Mouse (Mus musculus) retina, embryonic 14.5 days (tissue): ENCODE data around the gene Arhgap19.

ENCODE experiments used
- DNase-seq: peaks from one replicate; pipeline ENCODE4 v3.0.0-alpha.2; 2015; ENCODE audit warnings: low spot score

Gene Arhgap19

DNA sequence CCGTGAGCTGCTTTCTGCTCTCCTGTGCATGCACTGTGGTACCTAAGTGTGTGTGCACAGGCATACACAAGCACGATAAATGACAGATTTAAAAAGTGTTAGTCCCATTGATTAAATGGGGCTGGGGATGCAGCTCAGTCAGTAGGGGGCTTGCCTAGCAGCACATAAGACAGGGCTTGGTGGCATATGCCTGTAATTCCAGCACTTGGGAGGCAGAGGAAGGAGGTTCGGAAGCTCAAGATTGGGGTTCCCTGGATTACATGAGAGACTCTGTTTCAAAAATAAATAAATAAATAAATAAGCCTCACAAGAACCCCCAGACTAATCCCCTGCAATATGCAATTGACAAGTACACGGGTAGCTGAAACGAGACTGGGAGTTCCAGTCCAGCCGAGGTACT lies 1.4 kb downstream of the Arhgap19 start:
- DNase-seq = no peak

DNA sequence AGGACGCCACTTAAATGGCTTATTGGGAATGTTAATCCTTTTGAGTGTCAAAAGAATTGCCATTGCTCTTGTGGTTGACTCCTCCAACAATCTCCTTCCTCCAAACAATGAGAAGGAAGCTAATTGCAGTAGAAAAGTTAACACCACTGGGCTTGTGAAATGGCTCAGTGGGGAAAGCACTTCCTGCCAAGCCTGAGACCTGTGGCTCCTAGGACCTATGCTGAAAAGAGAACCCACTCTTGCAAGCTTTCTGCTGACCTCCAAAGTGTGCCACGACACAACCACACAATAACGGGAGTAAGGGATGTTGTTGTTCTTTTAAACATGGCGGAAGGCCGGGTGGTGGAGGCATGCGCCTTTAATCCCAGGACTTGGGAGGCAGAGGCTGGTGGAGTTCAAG lies 4.3 kb downstream of the Arhgap19 start:
- no peak for DNase-seq

DNA sequence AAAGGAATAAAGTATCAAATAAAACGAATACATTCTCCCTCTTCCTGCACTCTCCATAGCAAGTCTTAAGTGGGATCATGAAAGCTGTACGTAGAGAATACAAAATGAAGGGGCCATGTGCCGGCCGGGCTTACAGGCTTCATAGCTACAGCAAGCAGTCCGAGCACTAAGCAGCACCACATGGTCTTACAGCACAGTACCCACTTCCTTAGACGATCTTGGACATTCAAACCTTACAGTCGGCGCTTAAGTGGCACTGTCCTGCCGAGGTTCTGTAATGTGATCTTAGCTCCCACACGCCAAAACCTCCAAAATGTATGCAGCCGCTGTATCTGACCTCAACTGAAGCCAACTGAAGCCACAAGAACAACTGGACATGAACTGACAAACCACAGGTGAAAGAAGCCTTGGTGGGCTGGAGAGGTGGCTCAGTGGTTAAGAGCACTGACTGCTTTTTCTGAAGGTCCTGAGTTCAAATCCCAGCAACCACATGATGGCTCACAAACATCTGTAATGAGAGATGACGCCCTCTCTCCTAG lies 5.0 kb downstream of the Arhgap19 start:
- no peak for DNase-seq

DNA sequence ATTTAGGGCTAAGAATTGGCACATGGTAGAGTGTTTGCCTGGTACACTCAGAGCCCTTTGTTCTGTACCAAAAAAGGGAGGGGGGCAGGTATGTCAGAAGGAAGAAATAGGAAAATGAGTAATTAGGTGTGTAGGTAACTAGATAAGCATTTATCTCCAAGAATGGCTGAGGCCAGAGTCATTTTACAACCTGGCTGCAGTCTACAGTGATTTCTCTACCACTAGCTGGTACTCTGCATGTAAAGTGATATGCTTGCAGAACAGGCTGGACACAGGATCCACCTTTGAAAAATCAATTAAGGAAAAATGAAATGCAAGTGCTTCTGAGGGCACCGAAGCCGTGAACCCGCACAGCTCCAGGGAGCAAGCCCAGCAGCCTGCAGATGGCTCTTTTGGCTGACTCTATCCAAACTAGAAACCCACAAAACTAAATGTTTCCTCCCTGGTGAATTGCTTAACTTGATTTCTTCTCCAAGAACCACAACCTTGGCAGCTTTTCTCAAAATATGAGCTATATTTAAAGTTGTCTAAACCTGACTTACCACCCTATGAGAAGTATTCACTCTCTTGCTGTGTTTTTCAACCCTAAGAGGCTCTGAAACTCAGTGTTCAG lies 5.6 kb downstream of the Arhgap19 start:
- DNase-seq = no peak

DNA sequence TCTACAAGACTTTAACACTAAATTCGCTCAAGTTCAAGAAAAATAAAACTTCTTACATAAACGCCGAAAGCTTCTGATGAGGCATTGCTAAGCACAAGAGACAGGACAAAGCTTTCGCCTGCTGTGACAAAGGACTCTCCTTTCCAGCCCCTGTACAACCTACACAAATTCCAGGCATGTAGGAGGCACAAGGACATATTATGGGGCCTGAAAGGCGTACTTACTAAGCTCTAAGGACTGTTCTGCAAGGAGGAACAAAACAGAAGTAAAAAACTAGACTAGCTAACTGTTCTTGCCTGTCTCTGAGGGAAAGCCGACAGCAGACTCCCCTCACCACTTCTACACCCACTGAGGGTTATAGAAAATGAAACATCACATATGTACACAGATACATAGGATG lies 6.9 kb downstream of the Arhgap19 start:
- peak; percentile 60 for DNase-seq

DNA sequence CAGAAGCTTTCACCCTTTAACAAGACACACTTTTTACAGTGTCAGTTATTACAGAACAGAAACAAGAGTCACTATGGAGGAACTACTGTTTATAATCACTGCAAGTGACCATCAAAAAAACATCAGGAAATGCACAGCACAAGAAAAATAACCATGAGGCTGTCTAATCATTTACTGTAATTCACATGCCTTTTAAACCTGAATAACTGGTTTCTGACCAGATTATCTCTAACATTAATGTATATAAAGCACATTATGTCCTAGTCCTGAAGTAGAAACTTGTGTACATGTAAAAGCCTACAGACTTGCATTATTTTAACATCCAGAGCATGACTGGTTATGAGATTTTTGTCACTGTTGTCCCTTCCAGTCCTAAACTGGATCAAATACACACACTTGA lies 7.8 kb downstream of the Arhgap19 start:
- DNase-seq = no peak

DNA sequence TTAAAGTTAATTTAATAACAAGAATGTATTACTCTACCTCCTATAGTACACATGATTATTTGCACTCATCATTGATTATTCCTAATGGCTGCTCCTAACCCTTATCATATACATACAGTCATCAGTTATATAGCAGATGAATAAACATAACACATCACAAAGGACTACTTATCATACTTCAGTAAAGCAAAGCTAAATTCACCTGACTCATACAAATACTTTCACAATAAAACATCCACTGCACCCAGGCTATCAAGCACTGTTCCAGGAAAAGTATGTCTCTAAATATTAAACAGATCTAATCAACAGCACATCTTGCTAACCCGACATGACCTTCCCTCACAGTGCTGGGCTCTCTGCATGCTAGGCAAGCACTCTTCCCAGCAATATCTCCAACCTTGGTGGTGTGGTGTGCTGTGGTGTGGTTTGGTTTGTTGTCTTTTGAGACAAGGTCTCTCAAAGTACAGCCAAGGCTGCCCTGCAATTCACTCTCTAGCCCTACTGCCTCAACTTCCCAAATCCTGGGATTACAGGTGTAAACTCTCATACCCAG lies 8.8 kb downstream of the Arhgap19 start:
- DNase-seq = no peak

DNA sequence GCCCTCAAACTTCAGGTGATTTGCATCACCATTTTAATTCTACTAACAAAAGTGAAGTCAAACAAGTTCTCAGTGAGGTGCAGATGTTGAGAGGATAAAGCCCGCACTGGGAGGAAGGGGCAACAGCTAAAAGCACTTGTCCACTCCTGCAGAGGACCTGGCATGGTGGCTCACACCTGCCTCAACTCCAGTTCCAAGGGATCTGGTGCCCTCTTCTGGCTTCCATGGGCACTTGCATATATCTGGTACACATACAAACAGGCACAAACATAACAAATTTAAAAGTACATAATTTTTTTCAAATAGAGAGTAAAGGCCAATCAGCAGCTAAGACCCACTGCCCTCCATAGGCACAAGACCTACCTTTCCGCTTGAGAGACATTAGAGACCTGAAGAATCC lies 10.5 kb downstream of the Arhgap19 start:
- no peak for DNase-seq

DNA sequence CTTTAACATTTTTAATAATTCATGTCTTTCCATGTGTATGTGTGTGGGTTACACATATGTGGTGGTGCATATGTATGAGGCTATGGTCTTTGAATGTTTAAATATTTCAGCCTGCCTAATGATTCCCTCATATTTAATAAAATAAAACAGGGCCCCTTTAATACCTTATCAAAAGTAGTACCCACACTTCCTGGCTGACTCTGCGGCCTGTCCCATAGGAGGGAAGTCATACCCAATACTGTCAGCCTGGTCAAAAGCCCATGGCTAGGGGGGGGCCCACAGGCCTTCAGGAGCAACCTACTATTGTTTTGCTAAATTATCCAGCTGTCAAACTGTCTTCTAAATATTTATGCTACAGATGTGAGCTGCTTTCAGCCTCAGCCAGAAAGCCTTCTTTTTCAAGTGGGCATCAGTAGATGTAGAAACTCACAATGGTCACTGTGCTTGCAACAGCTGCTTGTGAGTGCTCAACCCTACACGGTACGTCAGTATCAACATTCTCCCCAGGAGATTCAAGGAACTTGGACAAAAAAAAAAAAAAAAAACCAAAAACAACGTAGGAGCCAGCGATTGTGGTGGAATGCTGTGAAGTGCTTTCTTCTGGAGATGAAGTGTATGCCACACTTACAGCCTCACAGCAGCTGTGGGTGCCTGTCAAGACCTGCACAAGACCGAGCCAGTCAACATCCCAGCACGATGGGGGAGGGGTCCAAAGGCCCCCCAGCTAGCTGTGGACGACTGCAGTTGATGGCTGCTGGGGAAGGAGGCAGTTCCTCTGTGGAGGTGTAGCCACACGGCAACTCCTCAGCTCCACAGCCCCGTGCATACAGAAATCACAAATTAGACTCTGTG lies 12.5 kb downstream of the Arhgap19 start:
- DNase-seq = no peak

DNA sequence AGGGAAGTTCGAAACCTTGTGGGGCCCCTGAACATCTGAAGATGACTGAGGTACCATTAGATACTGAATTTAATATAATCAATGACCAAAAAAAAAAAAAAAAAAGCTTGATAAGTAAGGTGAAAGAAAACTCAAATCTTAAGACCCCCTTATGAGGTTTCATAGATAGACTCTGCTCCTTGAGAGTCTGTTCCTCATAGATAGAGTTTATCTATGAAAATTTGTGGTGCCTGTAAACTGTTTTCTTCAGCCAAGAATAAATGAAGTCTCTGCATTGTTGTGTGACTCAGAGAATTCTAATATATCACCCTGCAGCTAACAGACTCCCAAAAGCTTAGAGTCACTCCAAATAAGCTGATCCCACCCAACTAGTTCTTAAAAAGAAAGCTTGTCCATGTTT lies 15.0 kb downstream of the Arhgap19 start:
- no peak for DNase-seq

DNA sequence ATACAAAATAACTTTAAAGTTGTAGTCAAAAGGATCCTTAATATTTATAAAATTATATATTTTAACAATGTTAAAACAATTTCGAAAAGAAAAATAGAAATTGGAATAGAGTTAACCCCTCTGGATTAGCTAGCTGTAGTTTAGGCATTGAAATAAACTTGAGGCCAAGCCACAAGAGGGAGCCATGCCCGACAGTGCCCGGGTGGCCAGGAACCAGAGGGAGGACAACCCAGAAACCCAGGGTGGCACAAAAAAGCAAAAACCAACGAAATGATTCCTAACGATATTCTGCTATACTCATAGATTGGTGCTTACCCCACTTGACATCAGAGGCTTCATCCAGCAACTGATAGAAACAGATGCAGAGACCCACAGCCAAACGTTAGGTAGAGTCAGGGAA lies 24.3 kb downstream of the Arhgap19 start:
- no peak for DNase-seq

DNA sequence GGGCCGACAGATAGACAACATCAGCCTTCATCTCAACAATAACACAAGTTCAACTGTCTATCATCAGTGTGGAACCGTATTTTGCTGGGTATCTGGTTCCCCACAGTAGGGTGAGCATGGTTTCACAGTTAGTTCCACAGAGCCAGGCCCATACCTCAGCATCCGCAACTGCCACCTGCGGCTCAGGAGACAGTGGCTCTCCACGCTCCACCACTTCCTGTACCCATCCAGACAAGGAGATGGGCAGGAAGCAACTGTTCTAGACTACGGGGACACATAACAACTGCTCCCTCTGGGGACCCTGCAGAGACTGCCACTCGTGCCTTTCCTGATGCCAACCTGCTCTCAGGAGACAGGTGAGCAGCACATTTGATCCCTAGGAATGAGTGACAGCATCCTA lies 33.1 kb downstream of the Arhgap19 start:
- no peak for DNase-seq

DNA sequence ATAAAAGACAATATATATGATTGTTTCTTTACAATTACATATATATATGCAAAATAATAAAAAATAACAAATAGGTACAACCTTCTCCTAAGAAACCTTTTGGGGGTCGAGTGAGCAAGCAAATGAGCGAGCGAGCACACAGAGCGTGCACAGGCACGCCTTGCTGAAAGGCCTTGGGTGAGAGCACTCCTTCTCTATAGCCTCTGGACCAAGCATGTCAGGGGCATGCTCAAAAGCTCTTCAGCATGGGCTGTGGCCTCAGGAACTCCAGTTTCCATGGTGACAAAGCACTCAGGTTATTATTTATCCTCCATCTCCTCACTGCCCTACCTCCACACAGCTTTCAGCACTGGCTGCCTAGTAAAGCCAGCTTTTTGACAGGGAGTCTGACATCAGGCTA lies 35.2 kb downstream of the Arhgap19 start:
- no peak for DNase-seq

DNA sequence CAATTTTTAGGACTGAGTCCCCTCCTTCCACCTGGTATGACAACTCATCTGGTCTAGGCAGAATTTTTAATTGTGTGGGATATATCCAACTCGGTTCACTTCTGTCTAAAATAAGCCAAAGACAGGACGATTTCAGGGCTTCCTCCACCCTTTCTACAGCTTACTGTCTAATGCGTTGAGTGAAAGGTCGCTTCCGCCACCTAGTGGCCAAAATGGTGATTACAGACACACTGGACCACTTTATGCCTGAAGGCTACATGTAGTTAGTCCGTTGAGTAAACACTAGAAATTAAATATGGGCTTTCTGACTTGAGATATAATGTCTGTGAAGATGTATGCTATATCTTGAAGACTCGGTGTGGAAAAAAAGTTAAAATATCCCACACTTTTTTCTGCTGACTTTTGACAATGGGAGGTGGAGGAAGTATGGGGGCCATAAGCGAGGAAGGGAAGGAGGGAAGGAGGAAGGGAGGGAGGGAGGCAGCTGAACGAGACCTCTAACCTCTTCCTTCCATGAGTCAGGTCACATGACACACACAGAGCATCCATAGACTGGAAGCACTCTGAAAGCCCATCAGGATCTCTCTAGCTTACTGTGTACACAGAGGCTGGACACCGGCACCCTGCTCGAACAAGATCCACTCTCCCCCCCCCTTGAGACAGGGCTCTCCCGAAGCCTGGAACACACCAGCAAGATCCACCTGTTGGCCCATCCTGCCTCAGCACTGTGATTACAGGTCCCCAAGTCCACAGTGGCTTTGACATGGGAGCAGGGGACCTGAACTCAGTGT lies 37.8 kb downstream of the Arhgap19 start:
- DNase-seq = peak; percentile 99

DNA sequence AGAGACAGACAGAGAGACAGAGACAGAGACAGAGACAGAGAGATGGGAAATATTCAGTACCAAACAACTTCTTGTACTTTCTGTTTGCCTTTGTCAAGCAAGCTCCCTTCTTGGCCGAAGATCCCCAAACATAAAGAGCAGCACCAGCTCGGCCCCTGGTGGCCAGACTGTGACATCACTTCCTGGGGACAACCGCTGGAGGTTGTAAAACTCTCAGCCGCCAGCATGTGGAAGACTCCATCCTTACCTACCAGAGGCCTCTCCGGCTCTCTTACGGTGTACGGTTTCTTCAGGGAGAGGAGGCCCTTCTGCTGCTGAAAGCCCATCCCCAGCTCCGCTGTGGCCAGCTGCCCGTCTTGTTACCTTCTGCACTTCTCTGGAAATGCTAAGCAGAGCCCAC lies 40.3 kb downstream of the Arhgap19 start:
- DNase-seq = peak; percentile 77

DNA sequence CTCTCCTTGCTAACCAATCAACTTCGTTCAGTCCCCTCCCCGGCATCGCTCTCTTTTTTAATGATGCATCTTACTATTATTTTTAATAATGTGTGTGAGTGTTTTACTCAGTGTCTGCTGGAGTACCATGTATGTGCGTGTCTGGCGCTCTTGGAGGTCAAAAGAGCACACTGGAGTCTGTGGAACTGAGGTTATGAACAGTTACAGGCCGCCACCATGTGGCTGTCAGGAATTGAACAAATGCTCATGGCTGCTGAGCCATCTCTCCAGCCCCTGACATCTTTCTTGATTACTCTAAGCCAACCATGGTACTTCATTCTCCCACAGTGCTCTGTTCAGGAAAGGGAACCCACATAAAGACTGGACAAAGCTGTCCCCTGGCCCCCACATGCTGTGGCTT lies 42.1 kb downstream of the Arhgap19 start:
- no peak for DNase-seq

DNA sequence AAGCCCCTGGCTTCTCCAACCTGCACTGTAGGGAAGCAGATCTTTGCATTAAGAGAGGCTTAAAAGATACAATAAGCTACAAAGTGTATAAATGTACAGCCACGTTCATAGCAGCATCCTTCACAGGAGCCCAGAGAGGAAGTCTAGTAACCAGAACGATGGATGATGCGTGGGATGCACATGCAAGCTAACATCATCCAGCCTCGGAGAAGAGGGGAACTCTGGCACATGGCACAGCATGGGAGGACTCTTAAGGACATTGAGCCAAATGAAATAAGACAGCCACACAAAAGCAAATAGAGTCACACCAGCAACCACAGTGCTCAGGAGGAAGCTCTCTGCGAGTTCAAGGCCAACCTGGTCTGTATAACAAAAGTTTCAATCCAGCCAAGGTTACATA lies 42.6 kb downstream of the Arhgap19 start:
- DNase-seq = no peak

DNA sequence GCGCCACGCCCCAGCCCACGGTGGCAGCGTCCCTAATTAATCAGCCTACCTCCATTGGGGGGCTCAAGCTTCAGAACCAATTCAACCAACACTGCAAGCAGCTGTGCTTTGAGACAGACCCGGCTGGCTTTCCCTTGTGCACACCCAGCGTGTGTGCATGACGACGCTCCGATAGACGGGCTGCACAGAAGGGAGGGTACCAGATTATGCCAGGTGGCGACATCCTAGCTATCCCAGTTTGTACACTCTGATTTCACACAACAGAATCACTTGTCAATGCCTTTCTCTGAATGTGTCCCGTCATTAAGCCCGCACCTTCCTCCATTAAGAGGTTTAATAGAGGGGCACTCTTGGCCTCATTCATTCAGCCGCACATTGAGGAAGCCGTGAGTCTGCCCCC lies 47.1 kb downstream of the Arhgap19 start:
- no peak for DNase-seq

DNA sequence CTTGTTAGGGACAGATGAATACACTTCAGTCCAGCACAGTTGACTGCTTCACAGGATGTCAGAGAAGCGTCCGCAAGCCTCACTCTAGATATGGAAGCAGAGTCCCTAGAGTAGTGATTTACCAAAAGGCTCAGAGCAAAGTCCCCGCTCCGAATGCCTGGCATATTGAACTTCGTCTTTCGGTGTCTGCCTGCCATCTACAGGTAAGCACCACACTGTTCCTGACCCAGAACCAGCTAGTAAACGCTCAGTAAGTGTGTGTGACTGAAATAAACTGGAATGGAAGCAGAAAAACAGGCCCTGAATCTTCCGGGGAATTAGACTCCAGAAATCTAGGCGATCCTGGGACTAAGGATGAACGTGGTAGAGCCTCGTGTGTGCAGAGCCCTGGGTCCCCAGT lies 49.9 kb downstream of the Arhgap19 start:
- DNase-seq = no peak

DNA sequence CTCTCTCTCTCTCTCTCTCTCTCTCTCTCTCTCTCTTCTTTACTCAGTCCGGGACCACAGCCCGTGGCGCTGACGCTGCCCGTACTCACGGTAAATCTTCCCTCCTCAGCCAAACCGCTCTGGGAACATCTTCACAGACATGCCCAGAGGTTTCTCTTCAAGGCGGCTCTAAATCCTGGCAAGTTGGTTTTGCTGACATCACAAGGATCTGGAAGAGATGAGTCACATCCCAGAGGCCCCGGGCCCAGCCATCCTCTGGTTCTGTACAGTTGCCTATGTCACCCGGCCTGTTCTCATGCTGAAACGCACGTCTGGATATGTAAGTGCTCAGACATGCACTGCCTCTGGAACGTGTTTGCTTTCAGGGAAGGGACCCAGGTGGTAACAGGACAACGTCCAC lies 54.4 kb downstream of the Arhgap19 start:
- DNase-seq = no peak

DNA sequence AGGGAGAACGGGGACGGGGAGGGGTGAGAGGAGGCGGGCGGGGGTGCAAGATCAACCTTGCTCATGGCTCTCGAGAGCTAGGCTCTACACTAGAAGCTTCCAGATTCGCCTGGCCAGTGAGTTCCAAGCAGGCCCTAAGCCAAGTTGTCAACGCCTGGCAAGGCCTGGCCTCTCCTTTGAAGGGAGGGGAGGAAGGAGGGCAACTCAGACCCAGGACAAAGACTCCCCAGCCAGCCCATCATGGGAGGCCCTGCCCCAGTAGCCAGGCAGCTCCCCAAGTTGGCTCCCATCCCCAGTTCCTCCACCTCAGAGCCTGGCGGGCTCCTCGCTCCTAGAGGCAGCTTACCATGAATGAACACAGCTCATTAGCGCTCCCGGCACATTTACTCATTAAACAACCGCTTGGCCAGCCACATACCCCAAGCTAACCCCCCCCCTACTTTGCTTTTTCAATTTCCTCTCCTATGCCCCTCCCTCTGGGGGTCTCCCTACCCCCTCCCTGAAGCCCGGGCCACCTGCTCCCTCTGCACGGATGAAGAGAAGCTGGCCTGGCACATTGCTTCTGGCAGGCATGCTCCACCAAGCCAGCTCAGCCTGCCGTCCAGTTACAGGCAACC lies 55.8 kb downstream of the Arhgap19 start:
- DNase-seq = peak; percentile 86

DNA sequence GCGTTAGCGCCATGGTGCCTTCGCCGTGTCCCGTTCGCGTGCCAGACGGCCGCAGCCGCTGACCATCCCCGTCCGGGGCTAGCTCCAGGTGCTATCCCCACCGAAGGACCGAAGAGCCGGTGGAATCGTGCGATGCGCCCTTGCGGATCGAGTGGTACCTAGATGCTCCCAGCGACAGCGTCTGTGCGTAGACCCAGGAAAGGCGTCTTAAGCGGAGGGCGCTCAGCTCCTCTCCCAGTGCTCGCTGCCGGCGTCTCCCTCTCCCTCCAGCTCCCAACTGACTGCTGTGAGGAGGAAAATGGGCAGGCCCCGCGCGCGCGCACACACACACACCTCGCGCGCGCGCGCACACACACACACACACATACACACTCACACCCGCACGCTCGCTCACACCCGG lies 58.5 kb downstream of the Arhgap19 start, which contains the start of gene Slit1:
Gene Slit1 (minus strand): TSS at position 270 of the 400 bp plus-strand sequence.
- DNase-seq = peak; percentile 61
